Mouse (Mus musculus) bone marrow, adult 2 months (tissue): Measurements from ENCODE around the gene Ffar3.

ENCODE experiments used
- CTCF ChIP-seq: fragments of 200-500 bp; IDR thresholded peaks from 2 replicates; pipeline ENCODE4 v1.5.1; 2011; ENCODE audit warnings: low read length, control low read depth; ENCODE audit not compliant: control insufficient read depth, insufficient read depth
- POLR2A ChIP-seq: fragments of 200-500 bp; IDR thresholded peaks from 2 replicates; pipeline ENCODE4 v1.6.1; 2011; ENCODE audit warnings: low read depth, mild to moderate bottlenecking, control low read depth, low read length, borderline replicate concordance; ENCODE audit not compliant: control insufficient read depth

- TF ChIP-seq CTCF (no peak), POLR2A (no peak)
Measured at GRCm38 (mm10) chr7:30832261-30832660, 23.7 kb downstream of the Ffar3 start.
